Mouse (Mus musculus): ENCODE data around the gene Ntng2.

- TF ChIP-seq GATA1 (IDR thresholded peaks at IDR 0.05; ENCODE audit: borderline replicate concordance, low read length) (no peak), FLI1 (IDR thresholded peaks at IDR 0.05; ENCODE audit: low read length) (no peak)
Observed at GRCm38 (mm10) chr2:29217897-29218296, 34.9 kb downstream of the Ntng2 start.
